Mouse (Mus musculus) midbrain, embryonic 16.5 days (tissue): Measurements from ENCODE around the gene Zdhhc18. TPM values are rescaled to one million over a fixed set of nuclear protein-coding genes. Genes with fewer than 3 reads are reported as not detected.

Source experiments
- ATAC-seq: fragments of 200-750 bp; cut with Nextera tagmentation; 2 replicates; pipeline ENCODE4 v1.8.0; 2017; ENCODE audit warnings: moderate TSS enrichment
- H3K27ac ChIP-seq: fragments of 300-500 bp; sonication (generic); 2 replicates; pipeline ENCODE4 v1.5.1; 2014; ENCODE audit warnings: mild to moderate bottlenecking, low read length, mixed read lengths
- H3K27me3 ChIP-seq: fragments of 300-500 bp; sonication (generic); 2 replicates; pipeline ENCODE4 v1.6.1; 2014; ENCODE audit warnings: low read depth, low read length, mixed read lengths; ENCODE audit not compliant: control insufficient read depth, insufficient read depth
- H3K36me3 ChIP-seq: fragments of 300-500 bp; sonication (generic); 2 replicates; pipeline ENCODE4 v1.6.1; 2014; ENCODE audit warnings: mild to moderate bottlenecking, low read length, moderate library complexity, mixed read lengths; ENCODE audit not compliant: control insufficient read depth, insufficient read depth
- H3K4me1 ChIP-seq: fragments of 300-500 bp; sonication (generic); 2 replicates; pipeline ENCODE4 v1.6.1; 2014; ENCODE audit warnings: mild to moderate bottlenecking, low read length, mixed read lengths; ENCODE audit not compliant: control insufficient read depth, insufficient read depth
- H3K4me2 ChIP-seq: fragments of 300-500 bp; sonication (generic); 2 replicates; pipeline ENCODE4 v1.6.1; 2014; ENCODE audit warnings: mild to moderate bottlenecking, low read length, mixed read lengths
- H3K4me3 ChIP-seq: fragments of 300-500 bp; sonication (generic); 2 replicates; pipeline ENCODE4 v1.5.1; 2014; ENCODE audit warnings: low read depth, mild to moderate bottlenecking, low read length, moderate library complexity, mixed read lengths
- H3K9ac ChIP-seq: fragments of 300-500 bp; sonication (generic); 2 replicates; pipeline ENCODE4 v1.6.1; 2014; ENCODE audit warnings: low read depth, low read length, mixed read lengths
- H3K9me3 ChIP-seq: fragments of 300-500 bp; sonication (generic); replicated peaks from 2 replicates; pipeline ENCODE4 v1.6.1; 2014; ENCODE audit warnings: mild to moderate bottlenecking, low read length, mixed read lengths; ENCODE audit not compliant: control insufficient read depth, poor library complexity, severe bottlenecking
- WGBS: fragments of 180-500 bp; shearing (Covaris S2); extraction: QIAGEN DNeasy Blood & Tissue Kit; methylation state at CpG from one replicate; pipeline ENCODE4 v1.1.7; 2014; 5-methylcytosine and 5-hydroxymethylcytosine counted together
- polyA plus RNA-seq: library from polyadenylated mRNA; unstranded; fragments of >200 nt; fragmentation: Nextera tagmentation; extraction: Ambion mirVana; gene quantifications from 2 replicates; pipeline ENCODE4 v1.2.1, GENCODE M21; 2015

The Zdhhc18 gene
- polyA plus RNA-seq, 1 experiment from 2014 or later: 4.7 TPM

GRCm38 (mm10) chr4:133669652-133670210, 19.8 kb upstream of the Zdhhc18 start:
- Histone ChIP-seq H3K4me1 (peaks cover 24% of the 10 kb centered on the region), H3K4me2 (no peak overlapping the region), H3K27ac (no peak overlapping the region), H3K27me3 (no peaks in the 10 kb centered on the region), H3K36me3 (peaks cover 3% of the 10 kb centered on the region; the same call in 1 of the 2 replicates), H3K9me3 (no peaks in the 10 kb centered on the region), H3K4me3 (no peak overlapping the region), H3K9ac (no peak overlapping the region)
- no peak for ATAC-seq
- WGBS: 69% methylated on average over 6 of the region's 6 CpGs

DNA sequence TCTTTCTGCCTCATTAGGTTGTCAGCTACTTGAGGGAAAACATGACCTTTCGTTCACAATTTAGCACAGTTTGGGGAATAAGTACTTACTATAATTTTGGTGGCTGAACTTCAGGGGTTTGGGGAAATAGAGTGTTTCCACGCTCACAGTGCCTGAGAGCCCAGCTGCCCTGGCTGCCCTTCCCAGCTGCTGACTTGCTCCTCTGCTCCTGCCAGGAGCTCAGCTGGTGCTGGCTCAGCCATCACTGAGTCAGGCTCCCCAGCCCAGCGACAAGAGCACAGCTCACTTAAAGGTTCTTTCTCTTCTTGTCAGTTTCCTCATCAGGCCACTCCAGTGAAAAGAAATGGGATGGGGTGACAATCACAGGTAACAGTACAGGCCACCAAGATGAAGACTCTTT, 18.6 kb upstream of the Zdhhc18 start:
- Histone ChIP-seq H3K27me3 (no peaks in the 10 kb centered on the region), H3K27ac (no peak overlapping the region), H3K9ac (no peak overlapping the region), H3K4me2 (no peak overlapping the region), H3K4me3 (no peak overlapping the region), H3K4me1 (peaks cover 22% of the 10 kb centered on the region), H3K36me3 (peaks cover 3% of the 10 kb centered on the region; the same call in 1 of the 2 replicates), H3K9me3 (no peaks in the 10 kb centered on the region)
- WGBS: 83% methylated on average over 3 of the region's 3 CpGs
- ATAC-seq: no peak

DNA sequence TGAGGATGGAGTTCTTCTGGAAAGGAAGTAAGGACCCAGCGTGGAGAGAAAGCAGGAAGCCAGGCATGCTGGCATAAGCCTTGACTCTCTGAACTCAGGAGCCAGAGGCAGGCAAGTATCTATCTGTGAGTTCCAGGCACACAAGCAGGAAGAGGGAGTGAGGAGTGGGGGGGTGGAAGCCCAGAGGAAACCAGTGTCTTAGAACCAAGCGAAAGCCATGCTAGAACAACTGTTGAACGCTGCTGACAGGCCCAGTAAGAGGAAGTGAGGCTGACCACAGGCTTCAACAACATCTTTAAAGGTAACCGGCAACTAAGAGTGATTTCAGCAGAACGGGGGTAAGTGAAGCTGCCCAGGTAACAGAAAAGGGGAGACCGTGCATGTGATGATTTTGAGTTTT, 16.2 kb upstream of the Zdhhc18 start:
- WGBS: 92% methylated on average over 6 of the region's 6 CpGs
- no peak for ATAC-seq
- H3K4me1 ChIP-seq: peaks cover 10% of the 10 kb centered on the region

GRCm38 (mm10) chr4:133665118-133665517, 15.2 kb upstream of the Zdhhc18 start:
- ATAC-seq: peak; percentile 74
- WGBS: 45% methylated on average over 11 of the region's 11 CpGs
- peaks cover 3% of the 10 kb centered on the region; the same call in 1 of the 2 replicates for H3K4me1 ChIP-seq
- peaks cover 3% of the 10 kb centered on the region; the same call in 1 of the 2 replicates for H3K36me3 ChIP-seq
- peak overlapping the region; percentile 55 for H3K27ac ChIP-seq
- no peak overlapping the region for H3K4me3 ChIP-seq
- no peaks in the 10 kb centered on the region for H3K9me3 ChIP-seq
- no peaks in the 10 kb centered on the region for H3K27me3 ChIP-seq
- H3K9ac ChIP-seq: 0 out of 2 replicates have a peak overlapping the region, but pooled peaks have one; percentile 11
- H3K4me2 ChIP-seq: no peak overlapping the region

More for the DNA sequence above, 16.2 kb upstream of the Zdhhc18 start:
- H3K36me3 ChIP-seq: peaks cover 3% of the 10 kb centered on the region; the same call in 1 of the 2 replicates
- no peak overlapping the region for H3K27ac ChIP-seq
- H3K4me3 ChIP-seq: no peak overlapping the region
- H3K4me2 ChIP-seq: no peak overlapping the region
- no peaks in the 10 kb centered on the region for H3K27me3 ChIP-seq
- H3K9ac ChIP-seq: no peak overlapping the region
- no peaks in the 10 kb centered on the region for H3K9me3 ChIP-seq

- Histone ChIP-seq H3K27me3 (no peaks in the 10 kb centered on the region), H3K4me2 (no peak overlapping the region), H3K4me3 (no peak overlapping the region), H3K27ac (no peak overlapping the region), H3K9me3 (no peaks in the 10 kb centered on the region), H3K36me3 (no peaks in the 10 kb centered on the region), H3K4me1 (peaks cover 4% of the 10 kb centered on the region; the same call in 1 of the 2 replicates), H3K9ac (no peak overlapping the region)
- WGBS: 81% methylated on average over 8 of the region's 8 CpGs
- ATAC-seq: no peak
Measured at GRCm38 (mm10) chr4:133662945-133663344, 13.0 kb upstream of the Zdhhc18 start.

- H3K4me1 ChIP-seq: peaks cover 4% of the 10 kb centered on the region; the same call in 1 of the 2 replicates
- no peaks in the 10 kb centered on the region for H3K27me3 ChIP-seq
- no peak overlapping the region for H3K4me2 ChIP-seq
- no peaks in the 10 kb centered on the region for H3K36me3 ChIP-seq
- no peak overlapping the region for H3K9ac ChIP-seq
- H3K4me3 ChIP-seq: no peak overlapping the region
- no peak overlapping the region for H3K27ac ChIP-seq
- no peaks in the 10 kb centered on the region for H3K9me3 ChIP-seq
- 94% methylated on average over 8 of the region's 8 CpGs for WGBS
- no peak for ATAC-seq
Measured at GRCm38 (mm10) chr4:133662421-133662820, 12.5 kb upstream of the Zdhhc18 start.

DNA sequence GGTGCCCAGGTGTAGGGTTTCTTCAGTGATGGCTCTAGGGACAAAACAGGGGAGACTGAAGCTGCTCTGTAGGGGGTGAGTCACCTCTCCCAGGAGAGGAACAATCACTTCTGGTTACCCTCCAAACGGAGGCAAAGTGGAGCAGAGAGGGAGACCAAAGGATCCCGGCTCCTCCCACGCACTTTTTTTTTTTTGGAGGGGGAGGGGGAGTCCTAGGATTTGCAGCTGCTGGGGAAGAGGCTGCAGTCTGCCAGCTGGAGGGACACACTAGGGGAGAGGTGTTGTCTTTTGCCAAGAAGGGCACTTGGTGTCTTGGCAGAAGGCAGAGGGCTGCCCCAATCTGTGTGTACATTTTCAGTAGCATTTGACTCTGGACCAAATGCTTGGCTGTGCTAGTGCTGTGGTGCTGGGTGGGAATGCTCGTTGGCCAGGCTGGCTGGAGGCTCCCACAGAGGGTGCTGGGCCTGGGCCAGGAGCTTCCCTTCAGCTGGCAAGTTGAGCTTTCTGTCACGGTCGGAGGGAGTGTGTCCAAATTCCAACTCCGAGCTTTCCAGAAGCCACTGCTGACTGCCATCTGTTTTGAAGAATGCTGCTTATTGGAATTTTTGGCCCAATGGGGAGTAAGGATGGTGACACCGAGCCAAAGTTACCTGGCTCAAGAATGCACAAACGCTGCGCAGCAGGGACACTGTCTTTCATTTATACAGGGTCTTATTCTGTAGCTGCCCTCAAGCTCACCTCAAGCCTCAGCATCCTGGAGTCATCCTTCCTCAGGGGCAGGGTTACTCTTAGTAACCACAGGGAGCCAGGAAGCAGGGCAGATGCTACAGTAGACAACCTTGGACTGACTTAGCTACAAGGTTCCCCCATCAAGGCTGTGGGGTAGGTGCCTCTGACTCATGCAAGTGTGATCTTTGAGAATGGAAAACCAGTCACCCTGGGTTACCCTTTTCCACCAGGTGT, 10.5 kb upstream of the Zdhhc18 start:
- Histone ChIP-seq H3K4me1 (peaks cover 7% of the 10 kb centered on the region), H3K36me3 (no peaks in the 10 kb centered on the region), H3K9me3 (no peaks in the 10 kb centered on the region), H3K4me2 (peak overlapping the region; percentile 25; the same call in 1 of the 2 replicates), H3K9ac (0 out of 2 replicates have a peak overlapping the region, but pooled peaks have one; percentile 28), H3K27ac (peak overlapping the region; percentile 72), H3K4me3 (no peak overlapping the region), H3K27me3 (no peaks in the 10 kb centered on the region)
- 15% methylated on average over 10 of the region's 10 CpGs for WGBS
- peak; percentile 80 for ATAC-seq

DNA sequence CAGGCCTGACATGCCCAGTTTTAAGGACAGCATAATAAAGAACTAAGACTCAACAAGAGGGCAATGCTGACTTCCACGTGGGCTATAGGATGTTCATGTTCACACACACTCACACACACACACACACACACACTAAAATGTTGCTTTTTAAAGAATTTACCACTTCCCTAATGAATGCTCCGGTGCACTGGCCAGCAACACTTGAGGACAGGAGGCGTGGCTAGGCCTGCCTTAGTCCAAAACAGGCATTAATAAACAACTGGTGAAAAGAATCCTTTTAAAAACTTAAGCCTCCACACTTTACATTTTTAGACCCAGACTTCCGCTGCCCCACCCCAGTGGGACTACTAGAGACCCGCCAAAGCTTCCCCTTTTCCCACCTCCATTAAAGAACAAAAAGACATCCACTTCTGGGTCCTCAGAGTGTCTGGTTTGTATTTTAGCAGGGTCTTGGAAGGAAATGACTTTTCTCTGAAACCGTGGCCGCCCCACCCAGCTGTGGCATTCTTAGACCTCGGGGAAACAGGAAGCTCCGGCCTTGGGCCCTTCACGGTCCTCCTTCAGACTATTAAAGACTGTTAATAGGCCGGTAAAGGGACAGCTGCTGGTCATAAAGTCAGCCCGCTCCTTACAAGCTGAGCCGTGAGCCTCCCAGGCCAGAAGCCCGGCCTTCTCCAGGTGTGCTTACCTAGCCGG, 9.7 kb upstream of the Zdhhc18 start:
- H3K27ac ChIP-seq: peak overlapping the region; percentile 72
- 16% methylated on average over 15 of the region's 15 CpGs for WGBS
- H3K9ac ChIP-seq: 0 out of 2 replicates have a peak overlapping the region, but pooled peaks have one; percentile 28
- no peaks in the 10 kb centered on the region for H3K36me3 ChIP-seq
- ATAC-seq: no peak; the same call in 1 of the 2 replicates
- no peaks in the 10 kb centered on the region for H3K9me3 ChIP-seq
- H3K4me1 ChIP-seq: peaks cover 7% of the 10 kb centered on the region
- no peaks in the 10 kb centered on the region for H3K27me3 ChIP-seq
- no peak overlapping the region for H3K4me3 ChIP-seq
- H3K4me2 ChIP-seq: peak overlapping the region; percentile 25
